Mouse (Mus musculus) cerebellum, adult 2 months (tissue): ENCODE data around the gene Pard6a. TPM values are rescaled to one million over a fixed set of nuclear protein-coding genes. Genes with fewer than 3 reads are reported as not detected.

Experiments used
- DNase-seq, 2 experiments: peaks; one replicate each; pipeline ENCODE4 v3.0.0; 2021
- H3K27ac ChIP-seq: fragments of 200-500 bp; 2 replicates; pipeline ENCODE4 v1.5.1; 2012; ENCODE audit warnings: low read length, control low read depth, inconsistent platforms; ENCODE audit not compliant: insufficient read depth
- H3K27me3 ChIP-seq: fragments of 200-500 bp; 2 replicates; pipeline ENCODE4 v1.6.1; 2012; ENCODE audit warnings: inconsistent platforms, mild to moderate bottlenecking, low read length, moderate library complexity; ENCODE audit not compliant: control insufficient read depth, insufficient read depth
- H3K4me1 ChIP-seq: fragments of 200-500 bp; 2 replicates; pipeline ENCODE4 v1.6.1; 2011; ENCODE audit warnings: low read length; ENCODE audit not compliant: control insufficient read depth, insufficient read depth
- H3K4me3 ChIP-seq: fragments of 200-500 bp; replicated peaks from 2 replicates; pipeline ENCODE3; 2011; ENCODE audit warnings: mild to moderate bottlenecking, low read depth, low read length, control low read depth; ENCODE audit not compliant: insufficient read depth
- CTCF ChIP-seq: fragments of 200-500 bp; IDR thresholded peaks from 2 replicates; pipeline ENCODE4 v1.5.1; 2011; ENCODE audit warnings: low read depth, mild to moderate bottlenecking, control low read depth, low read length, moderate library complexity, borderline replicate concordance; ENCODE audit not compliant: insufficient read depth
- POLR2A ChIP-seq: fragments of 200-500 bp; IDR thresholded peaks from 2 replicates; pipeline ENCODE4 v1.6.1; 2011; ENCODE audit warnings: low read length, control low read depth, borderline replicate concordance; ENCODE audit not compliant: insufficient read depth
- WGBS: fragments of 180-500 bp; shearing (Covaris S2); methylation state at CpG from one replicate; pipeline ENCODE4 v1.1.7; 2018; 5-methylcytosine and 5-hydroxymethylcytosine counted together
- polyA plus RNA-seq: library from polyadenylated mRNA; depleted of rRNA; stranded (reverse); fragments of >200 nt; gene quantifications from 2 replicates; pipeline ENCODE4 v1.2.3, GENCODE M21; 2012

Gene Pard6a
- polyA plus RNA-seq, 1 experiment = 128 TPM

DNA sequence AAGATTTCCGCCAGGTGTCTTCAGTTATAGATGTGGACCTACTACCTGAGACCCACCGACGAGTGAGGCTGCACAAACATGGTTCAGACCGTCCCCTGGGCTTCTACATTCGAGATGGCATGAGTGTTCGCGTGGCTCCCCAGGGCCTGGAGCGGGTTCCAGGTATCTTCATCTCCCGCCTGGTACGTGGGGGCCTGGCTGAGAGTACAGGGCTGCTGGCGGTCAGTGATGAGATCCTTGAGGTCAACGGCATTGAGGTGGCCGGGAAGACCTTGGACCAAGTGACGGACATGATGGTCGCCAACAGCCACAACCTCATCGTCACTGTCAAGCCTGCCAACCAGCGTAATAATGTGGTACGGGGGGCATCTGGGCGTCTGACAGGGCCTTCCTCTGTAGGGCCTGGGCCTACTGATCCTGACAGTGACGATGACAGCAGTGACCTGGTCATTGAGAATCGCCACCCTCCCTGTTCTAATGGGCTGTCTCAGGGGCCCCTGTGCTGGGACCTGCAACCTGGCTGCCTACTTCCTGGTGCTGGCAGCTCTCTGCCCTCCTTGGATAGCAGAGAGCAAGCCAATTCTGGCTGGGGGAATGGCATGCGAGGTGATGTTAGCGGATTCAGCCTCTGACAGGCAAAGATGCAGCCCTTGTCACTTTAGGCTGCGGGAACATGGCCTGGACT lies 1.9 kb downstream of the Pard6a start:
- H3K27me3 ChIP-seq = no peaks in the 10 kb centered on the region
- peaks cover 43% of the 10 kb centered on the region for H3K4me1 ChIP-seq
- WGBS = 39% methylated on average over 24 of the region's 24 CpGs
- no peak for TF ChIP-seq CTCF
- TF ChIP-seq POLR2A = no peak
- H3K4me3 ChIP-seq = peak overlapping the region; percentile 99
- DNase-seq = peak; percentile 63
- peak overlapping the region; percentile 98 for H3K27ac ChIP-seq

- Histone ChIP-seq H3K4me1 (peaks cover 46% of the 10 kb centered on the region), H3K27ac (peak overlapping the region; percentile 98), H3K27me3 (no peaks in the 10 kb centered on the region), H3K4me3 (peak overlapping the region; percentile 23)
- 21% methylated on average over 34 of the region's 34 CpGs for WGBS
- DNase-seq = peak; percentile 57 to 69
- no peak for TF ChIP-seq CTCF
- TF ChIP-seq POLR2A = no peak
Observed at GRCm38 (mm10) chr8:105704146-105704812, 3.3 kb downstream of the Pard6a start.

DNA sequence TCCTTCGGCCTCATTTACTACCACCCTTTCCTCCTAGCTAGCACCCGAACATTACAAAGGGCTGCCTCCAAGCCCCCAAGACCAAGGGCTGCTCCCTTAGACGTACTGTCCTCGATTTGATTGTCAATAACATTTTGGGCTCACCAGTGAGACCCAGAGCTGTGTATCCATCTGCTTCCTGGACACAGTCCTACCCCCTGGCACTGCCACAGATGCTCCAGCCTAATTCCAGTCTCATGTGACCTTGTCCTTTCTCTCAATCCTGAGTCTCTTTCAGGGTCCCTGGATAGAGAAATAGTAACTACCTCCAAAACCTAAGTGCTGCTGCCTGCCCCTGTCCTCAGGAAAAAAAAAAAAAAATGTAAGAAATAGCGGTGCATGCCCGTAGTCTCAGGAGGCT lies 4.0 kb downstream of the Pard6a start:
- peak; percentile 88 to 92 for DNase-seq
- Histone ChIP-seq H3K27ac (peak overlapping the region; percentile 98), H3K4me1 (peaks cover 40% of the 10 kb centered on the region), H3K27me3 (no peaks in the 10 kb centered on the region), H3K4me3 (peak overlapping the region; percentile 27)
- TF ChIP-seq POLR2A = peak; percentile 39; the same call in 1 of the 2 replicates
- TF ChIP-seq CTCF = no peak
- 9% methylated on average over 6 of the region's 6 CpGs for WGBS

DNA sequence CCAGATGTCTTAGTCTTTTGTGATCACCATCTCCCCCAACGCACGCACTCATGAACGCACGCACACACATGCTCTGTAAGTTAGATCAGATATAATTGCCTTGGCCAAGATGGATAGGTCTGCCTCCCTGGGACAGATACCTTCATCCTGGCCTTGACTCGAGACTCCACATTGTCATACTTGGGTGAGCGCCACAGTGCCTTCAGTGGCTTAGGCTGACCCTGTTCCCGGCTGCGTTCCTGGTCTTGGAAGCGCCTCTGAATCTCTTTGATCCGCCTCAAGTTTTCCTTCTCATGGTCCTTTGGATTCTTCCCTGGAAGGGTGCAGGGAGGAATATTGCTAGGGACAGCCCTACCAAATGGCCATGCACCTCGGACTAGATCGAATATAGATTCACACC lies 5.5 kb downstream of the Pard6a start:
- no peak overlapping the region for H3K4me3 ChIP-seq
- no peaks in the 10 kb centered on the region for H3K27me3 ChIP-seq
- TF ChIP-seq CTCF = no peak
- TF ChIP-seq POLR2A = no peak
- no peak overlapping the region for H3K27ac ChIP-seq
- peak; percentile 44 to 47 for DNase-seq
- 28% methylated on average over 12 of the region's 12 CpGs for WGBS
- H3K4me1 ChIP-seq = peaks cover 40% of the 10 kb centered on the region

- Histone ChIP-seq H3K27ac (0 out of 2 replicates have a peak within 1 kb of the TSS, but pooled peaks have one; percentile 17), H3K4me3 (peak within 1 kb of the TSS; percentile 57), H3K27me3 (no peaks in the 10 kb centered on the region), H3K4me1 (peaks cover 37% of the 10 kb centered on the region)
- 2% methylated on average over 55 of the region's 55 CpGs for WGBS
- peak; percentile 83 to 90 for DNase-seq
- TF ChIP-seq POLR2A (no peak), CTCF (no peak)
Observed at GRCm38 (mm10) chr8:105707498-105708403, 6.8 kb downstream of the Pard6a start, which contains the start of the genes 4933405L10Rik and Enkd1. Gene 4933405L10Rik (plus strand): TSS chr8:105707655. Gene Enkd1 (minus strand): TSS chr8:105708210.

DNA sequence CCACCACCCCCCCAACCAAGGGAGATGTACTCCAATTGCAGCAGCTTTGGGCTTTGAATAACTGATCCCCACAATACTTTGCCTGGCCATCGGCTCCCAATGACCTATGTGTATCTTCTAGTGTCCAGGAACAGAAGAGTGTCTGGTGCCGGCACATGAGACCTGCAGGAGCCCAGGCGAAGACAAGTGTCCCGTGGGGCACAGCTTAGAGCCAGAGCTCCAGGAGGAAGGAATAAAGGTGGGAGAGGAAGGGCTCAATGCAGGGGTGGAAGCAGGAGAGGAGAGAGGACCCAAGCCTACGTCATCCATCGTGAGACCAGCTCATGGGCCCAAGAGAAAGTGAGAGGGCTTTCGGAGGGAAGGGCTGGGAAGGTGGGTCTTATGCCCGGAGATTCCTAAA lies 7.7 kb downstream of the Pard6a start:
- peaks cover 28% of the 10 kb centered on the region for H3K4me1 ChIP-seq
- 94% methylated on average over 8 of the region's 8 CpGs for WGBS
- H3K27ac ChIP-seq = no peak overlapping the region
- H3K27me3 ChIP-seq = no peaks in the 10 kb centered on the region
- no peak overlapping the region for H3K4me3 ChIP-seq
- TF ChIP-seq CTCF = no peak
- TF ChIP-seq POLR2A = no peak
- no peak for DNase-seq

DNA sequence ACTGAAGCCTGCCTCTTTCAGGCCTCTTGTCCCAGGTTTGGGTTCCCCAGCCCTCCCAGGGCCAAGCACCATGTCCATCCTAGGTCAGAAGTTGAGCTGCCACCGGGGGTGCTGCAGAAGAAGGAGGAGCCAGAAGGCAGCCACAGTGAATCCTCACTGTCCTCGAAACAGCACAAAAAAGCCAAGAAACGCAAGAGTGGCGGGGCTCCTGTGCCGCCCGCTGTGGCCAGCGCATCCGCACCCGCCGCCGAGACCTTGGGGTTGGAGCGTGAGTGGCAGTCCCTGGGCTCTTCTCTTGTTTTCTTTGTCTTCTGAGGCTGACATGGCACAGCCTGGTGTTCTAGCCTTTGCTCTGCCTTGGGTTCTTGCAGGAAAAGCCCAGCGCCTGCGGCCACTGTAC lies 8.4 kb downstream of the Pard6a start:
- H3K4me3 ChIP-seq = no peak overlapping the region
- DNase-seq = no peak
- H3K27me3 ChIP-seq = no peaks in the 10 kb centered on the region
- TF ChIP-seq CTCF = no peak
- no peak for TF ChIP-seq POLR2A
- 76% methylated on average over 14 of the region's 14 CpGs for WGBS
- peaks cover 22% of the 10 kb centered on the region for H3K4me1 ChIP-seq
- H3K27ac ChIP-seq = no peak overlapping the region
